8 mouse cellular contexts compared by ENCODE assay signal in the genomic region with DNA sequence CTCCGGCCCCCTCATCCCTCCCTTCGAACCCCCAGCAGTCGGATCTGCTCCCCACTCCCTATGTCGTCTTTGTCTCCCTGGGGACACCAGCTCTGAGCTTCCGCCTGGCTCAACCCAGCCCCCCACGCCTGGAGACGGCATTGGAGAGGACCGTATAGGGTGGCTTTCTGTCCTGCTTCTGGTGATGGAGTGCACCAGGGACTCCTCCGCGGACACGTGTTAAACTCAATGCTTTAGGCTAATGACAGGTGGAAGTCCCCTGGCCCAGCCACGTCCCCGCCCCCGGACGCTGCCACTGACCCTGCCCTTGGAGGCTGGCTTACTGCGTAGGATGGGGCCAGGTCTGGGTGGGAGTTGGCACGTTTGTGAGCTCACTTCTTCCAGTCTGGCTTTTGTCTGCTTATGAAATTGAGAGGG. TPM values are rescaled to one million over a fixed set of nuclear protein-coding genes. Genes with fewer than 3 reads are reported as not detected.
A peak's percentile ranks its signal among the peaks of the same experiment; 100 is the strongest.
DNase-seq lines count a peak whose midpoint lies in the region; ATAC-seq lines count a peak whose summit lies in the region.

No protein-coding gene starts in this region.

- under 1% methylated on average over 17 of the region's 17 CpGs for WGBS in embryonic facial prominence, embryonic 10.5 days
- WGBS in hindbrain, embryonic 15.5 days = under 1% methylated on average over 17 of the region's 17 CpGs
- WGBS in lung, embryonic 15.5 days = 0% methylated on average over 17 of the region's 17 CpGs

- H3K36me3 ChIP-seq in embryonic facial prominence, embryonic 10.5 days (replicated peaks) = peaks cover 42% of the 10 kb centered on the region
- H3K36me3 ChIP-seq in hindbrain, embryonic 15.5 days = peaks cover 29% of the 10 kb centered on the region
- peaks cover 31% of the 10 kb centered on the region for H3K36me3 ChIP-seq in lung, embryonic 15.5 days

- H3K27me3 ChIP-seq in embryonic facial prominence, embryonic 10.5 days (replicated peaks; ENCODE audit: low read depth, poor library complexity, severe bottlenecking) = no peaks in the 10 kb centered on the region
- H3K27me3 ChIP-seq in hindbrain, embryonic 15.5 days = no peaks in the 10 kb centered on the region
- H3K27me3 ChIP-seq in lung, embryonic 15.5 days = no peaks in the 10 kb centered on the region

- peak overlapping the region; percentile 96 for H3K4me2 ChIP-seq in hindbrain, embryonic 15.5 days
- peak overlapping the region; percentile 90 for H3K4me2 ChIP-seq in lung, embryonic 15.5 days

- H3K9ac ChIP-seq in hindbrain, embryonic 15.5 days = peak overlapping the region; percentile 90
- peak overlapping the region; percentile 96 for H3K9ac ChIP-seq in lung, embryonic 15.5 days

- no peaks in the 10 kb centered on the region for H3K9me3 ChIP-seq in embryonic facial prominence, embryonic 10.5 days
- no peaks in the 10 kb centered on the region for H3K9me3 ChIP-seq in hindbrain, embryonic 15.5 days
- H3K9me3 ChIP-seq in lung, embryonic 15.5 days = no peaks in the 10 kb centered on the region

- peak; percentile 30; the same call in 1 of the 2 replicates for ATAC-seq in frontal cortex, adult (ENCODE audit: low TSS enrichment)
- ATAC-seq in hindbrain, embryonic 15.5 days (ENCODE audit: low FRiP score, low read depth) = peak; percentile 32; the same call in 1 of the 2 replicates
- peak; percentile 41 for ATAC-seq in lung, embryonic 15.5 days (ENCODE audit: borderline replicate concordance, extremely low read depth, low FRiP score, low TSS enrichment)

- peaks cover 17% of the 10 kb centered on the region for H3K4me1 ChIP-seq in embryonic facial prominence, embryonic 10.5 days
- H3K4me1 ChIP-seq in hindbrain, embryonic 15.5 days (replicated peaks) = peaks cover 18% of the 10 kb centered on the region
- peaks cover 14% of the 10 kb centered on the region for H3K4me1 ChIP-seq in lung, embryonic 15.5 days

- peak overlapping the region; percentile 99 for H3K4me3 ChIP-seq in embryonic facial prominence, embryonic 10.5 days
- peak overlapping the region; percentile 96 for H3K4me3 ChIP-seq in hindbrain, embryonic 15.5 days
- H3K4me3 ChIP-seq in lung, embryonic 15.5 days = peak overlapping the region; percentile 98

- no peak for DNase-seq in frontal cortex, postnatal 36 days (ENCODE audit: low spot score in 2 of 2)
- DNase-seq in CD4-positive, CD25-positive, alpha-beta regulatory T cell, adult 2 months (ENCODE audit: low read depth, low spot score) = peak; percentile 63
- DNase-seq in embryonic facial prominence, embryonic 10.5 days (ENCODE audit: low spot score) = peak; percentile 42
- DNase-seq in spleen, postnatal 10 days (ENCODE audit: low spot score in 2 of 2) = peak; percentile 65 to 73
- no peak for DNase-seq in layer of hippocampus, postnatal 36 days

- H3K27ac ChIP-seq in embryonic facial prominence, embryonic 10.5 days (replicated peaks) = peak overlapping the region; percentile 92
- H3K27ac ChIP-seq in hindbrain, embryonic 15.5 days (replicated peaks) = peak overlapping the region; percentile 87
- peak overlapping the region; percentile 75 for H3K27ac ChIP-seq in lung, embryonic 15.5 days

RNA-seq across cellular contexts. Expression of a gene that starts 0.5 kb away (rescaled TPM):
- 189 and 203 TPM in 2 replicates for polyA plus RNA-seq in embryonic facial prominence, embryonic 10.5 days (2016; fragmentation: Nextera tagmentation; extraction: Ambion mirVana)
- polyA plus RNA-seq in hindbrain, embryonic 15.5 days (2015; fragmentation: Nextera tagmentation; extraction: Ambion mirVana) = 115 and 116 TPM in 2 replicates
- polyA plus RNA-seq in lung, embryonic 15.5 days (2015; fragmentation: Nextera tagmentation; extraction: Ambion mirVana) = 130 and 133 TPM in 2 replicates
- 100 to 1,000 TPM; 121 to 122 TPM for total RNA-seq in layer of hippocampus, postnatal 36 days (2021)

RNA-seq across cellular contexts. Expression of a gene that starts 8.4 kb away (rescaled TPM):
- polyA plus RNA-seq in embryonic facial prominence, embryonic 10.5 days (2016; fragmentation: Nextera tagmentation; extraction: Ambion mirVana) = 2.6 and 3.4 TPM in 2 replicates
- 1.5 and 2.1 TPM in 2 replicates for polyA plus RNA-seq in hindbrain, embryonic 15.5 days (2015; fragmentation: Nextera tagmentation; extraction: Ambion mirVana)
- 0.81 and 1.2 TPM in 2 replicates for polyA plus RNA-seq in lung, embryonic 15.5 days (2015; fragmentation: Nextera tagmentation; extraction: Ambion mirVana)
- 1 to 10 TPM; 8.4 to 9.7 TPM for total RNA-seq in layer of hippocampus, postnatal 36 days (2021)

RNA-seq across cellular contexts. Expression of a gene that starts 13.9 kb away (rescaled TPM):
- 0.04 TPM in 1 of 2 replicates, not detected in the other for polyA plus RNA-seq in embryonic facial prominence, embryonic 10.5 days (2016; fragmentation: Nextera tagmentation; extraction: Ambion mirVana)
- polyA plus RNA-seq in hindbrain, embryonic 15.5 days (2015; fragmentation: Nextera tagmentation; extraction: Ambion mirVana) = 0.13 and 0.14 TPM in 2 replicates
- 1.3 and 1.4 TPM in 2 replicates for polyA plus RNA-seq in lung, embryonic 15.5 days (2015; fragmentation: Nextera tagmentation; extraction: Ambion mirVana)
- 1 to 10 TPM in 1 of 2 experiments, under 1 TPM in 1; 0.62 to 1.4 TPM for total RNA-seq in layer of hippocampus, postnatal 36 days (2021)

RNA-seq across cellular contexts. Expression of a gene that starts 14.4 kb away (rescaled TPM):
- 141 and 154 TPM in 2 replicates for polyA plus RNA-seq in embryonic facial prominence, embryonic 10.5 days (2016; fragmentation: Nextera tagmentation; extraction: Ambion mirVana)
- 173 and 175 TPM in 2 replicates for polyA plus RNA-seq in hindbrain, embryonic 15.5 days (2015; fragmentation: Nextera tagmentation; extraction: Ambion mirVana)
- polyA plus RNA-seq in lung, embryonic 15.5 days (2015; fragmentation: Nextera tagmentation; extraction: Ambion mirVana) = 146 and 165 TPM in 2 replicates
- total RNA-seq in layer of hippocampus, postnatal 36 days (2021) = 100 to 1,000 TPM; 217 to 238 TPM

RNA-seq across cellular contexts. Expression of a gene that starts 37.6 kb away (rescaled TPM):
- 200 and 203 TPM in 2 replicates for polyA plus RNA-seq in embryonic facial prominence, embryonic 10.5 days (2016; fragmentation: Nextera tagmentation; extraction: Ambion mirVana)
- polyA plus RNA-seq in hindbrain, embryonic 15.5 days (2015; fragmentation: Nextera tagmentation; extraction: Ambion mirVana) = 223 and 225 TPM in 2 replicates
- 189 and 194 TPM in 2 replicates for polyA plus RNA-seq in lung, embryonic 15.5 days (2015; fragmentation: Nextera tagmentation; extraction: Ambion mirVana)
- 100 to 1,000 TPM in 1 of 2 experiments, 10 to 100 TPM in 1; 96.7 to 113 TPM for total RNA-seq in layer of hippocampus, postnatal 36 days (2021)

Comparison
In these comparisons a context has a peak if more than half of its experiments do, and no peak if none do; other contexts are left out.
1. DNase-seq: peak in CD4-positive, CD25-positive, alpha-beta regulatory T cell, adult 2 months (single experiment), embryonic facial prominence, embryonic 10.5 days (single experiment) and spleen, postnatal 10 days (2 of 2); none in frontal cortex, postnatal 36 days (0 of 2) and layer of hippocampus, postnatal 36 days (0 of 2).
2. Peak in every context shown above with its lines, with median percentiles within 50 percentile points of each other: ATAC-seq, H3K27ac ChIP-seq and H3K4me3 ChIP-seq.